10 mouse cellular contexts compared by ENCODE assay signal in genomic region chr1:84406891-84407290, GRCm38 (mm10). TPM values are rescaled to one million over a fixed set of nuclear protein-coding genes. Genes with fewer than 3 reads are reported as not detected.
A peak's percentile ranks its signal among the peaks of the same experiment; 100 is the strongest.
DNase-seq lines count a peak whose midpoint lies in the region; TF ChIP-seq lines count a peak whose summit lies in the region.
"Had no signal": no experiment of that assay in that cellular context is flagged by ENCODE, and none has a peak within 500 bp of the region (broad histone marks: within the 10 kb centered on the region; RNA-seq: fewer than 3 reads in every experiment).

No protein-coding gene starts in this region.

- DNase-seq in NIH3T3 (ENCODE audit: low read depth): peak; percentile 52
- peak; percentile 28 to 54 for DNase-seq in gastrocnemius, postnatal 36 days
- DNase-seq in lung, adult 2 months: peak; percentile 22
- DNase-seq in retina, embryonic 14.5 days (ENCODE audit: low spot score): no peak
- no peak for DNase-seq in left cerebral cortex, adult 11 months (ENCODE audit: low spot score)
- no peak for DNase-seq in layer of hippocampus, postnatal 10 days (ENCODE audit: low spot score in 2 of 2)
- DNase-seq in thymus, adult 18-20 months: no peak

- H3K79me2 ChIP-seq in C2C12 (ENCODE audit: control insufficient read depth, insufficient read depth): no peaks in the 10 kb centered on the region

- no peaks in the 10 kb centered on the region for H3K27me3 ChIP-seq in C2C12 (ENCODE audit: control insufficient read depth, insufficient read depth, insufficient read length)
- H3K27me3 ChIP-seq: embryonic facial prominence, embryonic 12.5 days; liver, embryonic 15.5 days had no signal

- H3K36me3 ChIP-seq in C2C12 (ENCODE audit: control insufficient read depth, insufficient read depth): no peaks in the 10 kb centered on the region
- H3K36me3 ChIP-seq: embryonic facial prominence, embryonic 12.5 days; liver, embryonic 15.5 days had no signal

- intact Hi-C loops in gastrocnemius, postnatal 36 days (cut with DNase I): no loop called here

- no peak overlapping the region for H3K4me3 ChIP-seq in C2C12 (ENCODE audit: insufficient read depth, poor library complexity, severe bottlenecking)
- H3K4me3 ChIP-seq in lung, adult 2 months (replicated peaks; ENCODE audit: extremely low read depth, low read depth, low read length): no peak overlapping the region
- H3K4me3 ChIP-seq: embryonic facial prominence, embryonic 12.5 days; liver, embryonic 15.5 days had no signal

- H3K4me1 ChIP-seq in lung, adult 2 months (ENCODE audit: control insufficient read depth, insufficient read depth, low read length): peaks cover 5% of the 10 kb centered on the region; the same call in 1 of the 2 replicates
- H3K4me1 ChIP-seq: liver, embryonic 15.5 days had no signal

- H3K79me3 ChIP-seq in C2C12 (ENCODE audit: low read depth): no peaks in the 10 kb centered on the region

- no peak for TF ChIP-seq POLR2A in lung, adult 2 months (IDR thresholded peaks at IDR 0.05; ENCODE audit: borderline replicate concordance, extremely low read depth, low read depth, low read length)

- 23% methylated on average over 4 of the region's 4 CpGs for WGBS in lung, adult 2 months

- no peak for TF ChIP-seq CTCF in C2C12 (IDR thresholded peaks at IDR 0.05; ENCODE audit: control insufficient read depth, insufficient read depth, insufficient read length)
- TF ChIP-seq CTCF in lung, adult 2 months (IDR thresholded peaks at IDR 0.05; ENCODE audit: insufficient read depth, low read length): no peak

- H3ac ChIP-seq in C2C12 (ENCODE audit: control insufficient read depth, insufficient read length, low read depth): no peak overlapping the region

TF ChIP-seq in C2C12, 6 proteins besides CTCF, POLR2A, EP300 and RAD21:
- peak; percentile 78 for TF ChIP-seq FOSL1 (IDR thresholded peaks at IDR 0.05; ENCODE audit: insufficient read depth, low read length, poor library complexity, severe bottlenecking)
- TF ChIP-seq MYOG (IDR thresholded peaks at IDR 0.05; ENCODE audit: control insufficient read depth, extremely low read depth, insufficient read length): no peak
- peak; percentile 98 for TF ChIP-seq CEBPB (IDR thresholded peaks at IDR 0.05; ENCODE audit: low read depth)
- TF ChIP-seq MYOD1 (IDR thresholded peaks at IDR 0.05; ENCODE audit: control insufficient read depth, insufficient read length, low read depth): no peak
- peak; percentile 70 for TF ChIP-seq MAX (IDR thresholded peaks at IDR 0.05)

RNA-seq across cellular contexts. Expression of gene Pid1, which starts 42.9 kb away (rescaled TPM):
- 0.21 TPM for polyA plus RNA-seq in C2C12 (2012; fragmentation: generic; extraction: Trizol)
- 1 to 10 TPM; 6.1 to 7.9 TPM for total RNA-seq in gastrocnemius, postnatal 36 days (2021)
- 20.6 and 28.9 TPM in 2 replicates for polyA plus RNA-seq in lung, adult 2 months (2012; rRNA removed)
- 10 to 100 TPM; 37.8 to 45.1 TPM for total RNA-seq in layer of hippocampus, postnatal 10 days (2021)

Comparison
In these comparisons a context has a peak if more than half of its experiments do, and no peak if none do; other contexts are left out.
1. DNase-seq: peak in NIH3T3 (single experiment), gastrocnemius, postnatal 36 days (2 of 2) and lung, adult 2 months (single experiment); none in retina, embryonic 14.5 days (single experiment), left cerebral cortex, adult 11 months (single experiment), layer of hippocampus, postnatal 10 days (0 of 2) and thymus, adult 18-20 months (0 of 2).
2. RNA of gene Pid1, which starts 42.9 kb away (total RNA-seq): 37.8 to 45.1 TPM in layer of hippocampus, postnatal 10 days; 6.1 to 7.9 TPM in gastrocnemius, postnatal 36 days; every median in the first group is over 4 times any median in the second.